Mouse (Mus musculus) spleen, postnatal 14 days (tissue): ENCODE results near the gene Stub1.

Source experiments
- DNase-seq, 2 experiments: peaks; one replicate each; pipeline ENCODE4 v3.0.0; 2021 to 2022; ENCODE audit warnings: low spot score in 2 of 2

Gene Stub1

DNA sequence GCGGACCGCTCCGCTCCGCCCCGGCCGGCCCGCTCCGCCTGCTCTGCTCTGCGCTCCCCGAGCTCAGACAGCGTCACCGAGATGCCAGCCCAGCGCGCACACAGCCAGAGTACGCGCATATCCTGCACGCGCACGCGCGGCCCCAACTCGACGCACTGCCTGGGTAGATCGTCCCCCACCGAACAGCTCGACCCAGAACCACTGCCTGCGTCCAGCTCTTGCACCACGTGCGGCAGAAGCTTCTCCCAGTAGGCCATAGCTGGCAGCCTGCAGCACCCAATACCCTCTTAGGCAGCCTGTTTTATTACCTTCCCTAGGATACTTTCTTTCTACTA is 3.8 kb upstream of the Stub1 start, which contains the start of gene Rhbdl1:
Rhbdl1 (minus strand) TSS at position 220 of the 335 bp plus-strand sequence.
- no peak for DNase-seq

DNA sequence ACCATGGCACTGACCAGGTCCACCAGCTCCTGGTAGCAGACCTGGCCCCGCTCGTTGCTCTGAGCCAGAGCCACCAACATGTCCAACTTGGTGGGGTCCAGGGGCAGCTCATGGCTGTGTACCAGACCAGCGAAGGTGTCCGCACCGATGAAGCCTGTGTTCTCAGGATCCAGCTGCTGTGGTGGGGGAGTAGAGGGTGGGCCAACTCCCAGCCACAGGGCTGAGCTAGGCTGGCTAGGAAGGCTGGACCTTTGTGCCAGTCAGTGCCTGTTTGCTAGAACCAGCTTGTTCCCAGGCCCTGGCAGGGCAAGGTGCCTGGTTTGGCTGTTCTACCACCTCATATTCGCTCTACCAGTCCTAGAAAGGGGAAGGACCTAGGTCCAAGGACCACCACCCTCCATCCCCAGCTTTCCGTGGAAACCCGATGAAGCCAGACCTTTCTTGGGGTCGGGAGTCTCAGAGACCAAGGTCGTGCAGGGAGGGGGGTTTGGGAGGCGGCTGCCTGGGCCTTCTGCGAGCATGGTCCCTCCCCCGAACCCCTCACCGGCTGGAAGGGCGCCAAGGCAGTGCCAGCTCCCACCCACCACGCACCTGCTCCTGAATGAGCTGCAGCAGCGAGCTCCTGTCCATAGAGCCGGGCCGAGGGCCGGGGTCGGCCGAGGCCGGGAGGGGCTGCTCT is 3.3 kb upstream of the Stub1 start:
- DNase-seq = no peak

DNA sequence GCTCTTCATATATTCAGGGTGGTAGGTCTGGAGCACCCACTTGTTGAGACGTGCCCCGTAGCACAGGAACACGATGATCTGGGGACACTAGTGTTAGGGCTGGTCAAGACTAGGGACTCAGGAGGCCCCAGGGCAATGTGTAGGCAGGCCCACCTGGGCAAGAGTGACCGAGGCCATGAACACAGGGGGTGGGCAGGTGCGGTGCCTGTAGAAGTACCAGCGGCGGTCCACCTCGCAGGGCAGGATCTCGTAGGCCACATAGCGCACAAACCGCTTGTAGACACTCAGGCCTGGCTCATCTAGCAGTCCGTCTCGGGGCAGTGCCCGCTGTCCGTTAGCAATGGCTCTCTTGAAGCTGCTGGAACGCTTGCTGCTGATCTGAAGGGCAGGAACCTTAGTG is 2.6 kb upstream of the Stub1 start:
- no peak for DNase-seq

DNA sequence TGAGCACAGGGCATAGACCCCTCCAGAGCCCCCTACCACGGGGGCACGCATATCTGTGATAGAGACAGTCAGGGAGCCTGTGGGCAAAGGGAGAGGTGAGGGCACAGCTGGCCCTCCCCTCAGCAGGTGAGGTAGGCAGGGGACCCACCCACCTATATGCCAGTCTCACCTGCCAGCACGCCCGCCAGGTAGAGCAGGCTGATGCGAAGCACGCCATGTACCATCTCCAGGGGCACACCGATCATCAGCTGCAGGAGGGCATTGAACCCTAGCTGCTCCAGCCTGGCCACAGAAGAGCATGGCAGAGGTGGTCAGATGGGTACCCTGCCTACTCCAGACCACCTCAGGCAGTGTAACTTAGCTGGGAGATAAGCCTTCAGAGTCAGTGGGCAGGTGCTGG is 2.1 kb upstream of the Stub1 start:
- DNase-seq = no peak

DNA sequence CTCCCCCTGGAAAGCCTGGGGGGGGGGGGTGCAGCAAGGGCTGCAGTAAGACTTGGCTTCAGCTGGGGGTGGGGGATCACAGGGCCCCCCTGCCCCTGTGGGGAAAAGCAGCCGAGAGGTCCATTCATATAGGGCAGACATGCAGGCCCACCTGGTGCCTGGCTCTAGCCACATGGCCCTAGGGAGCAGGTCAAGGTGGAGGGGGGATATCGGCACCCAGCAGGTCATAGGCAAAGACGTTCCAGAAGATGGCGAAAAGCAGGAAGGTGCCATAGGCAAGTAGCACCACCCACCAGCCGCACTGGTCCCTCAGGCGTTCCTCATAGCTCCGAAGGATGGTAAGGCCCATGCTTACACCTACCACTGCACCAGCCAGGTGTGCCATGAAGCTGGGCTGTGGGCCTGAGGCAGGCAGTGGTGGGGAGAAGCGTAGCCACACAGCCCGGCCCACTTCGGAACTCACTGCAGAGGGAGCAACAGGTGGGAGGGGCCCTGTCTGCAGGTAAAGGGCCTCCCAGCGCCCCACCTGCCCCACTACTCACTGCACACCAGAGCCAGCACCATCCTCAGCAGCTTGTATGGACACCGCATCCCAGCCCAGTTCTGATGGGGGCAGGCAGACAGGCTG is 1.5 kb upstream of the Stub1 start:
- no peak for DNase-seq

DNA sequence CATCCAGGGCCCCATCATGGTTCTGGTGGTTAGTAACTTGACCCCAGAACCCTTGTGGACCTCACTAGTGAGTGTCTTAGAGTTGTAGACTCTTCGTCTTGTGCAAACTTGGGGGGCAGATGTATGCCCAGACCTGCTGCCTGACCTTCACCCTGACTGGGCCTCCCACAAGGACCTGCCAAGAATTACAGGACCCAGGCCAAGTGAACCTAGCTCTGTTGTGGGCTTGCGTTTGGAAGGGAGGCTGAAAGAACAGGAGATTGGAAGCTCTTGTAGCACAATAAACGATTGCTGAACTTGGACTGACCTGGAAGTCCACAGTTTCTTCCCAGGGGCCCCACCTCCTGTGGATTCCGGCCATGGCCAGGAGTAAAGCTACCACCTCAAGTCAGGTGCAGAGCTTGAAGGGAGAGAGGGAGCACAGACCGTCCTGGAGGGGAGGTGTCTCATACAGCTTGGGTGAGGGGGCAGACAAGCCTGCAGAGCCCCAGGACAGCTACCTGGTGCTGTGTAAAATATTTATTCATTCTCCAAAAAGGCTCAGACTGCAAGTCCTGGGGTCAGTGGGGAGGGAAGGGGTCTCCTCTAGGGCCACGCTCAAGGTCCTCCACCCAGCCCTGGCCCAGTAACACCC is 874 bp upstream of the Stub1 start:
- no peak for DNase-seq

GRCm38 (mm10) chr17:25832436-25833290 is 541 bp downstream of the Stub1 start:
- DNase-seq = peak; percentile 98

DNA sequence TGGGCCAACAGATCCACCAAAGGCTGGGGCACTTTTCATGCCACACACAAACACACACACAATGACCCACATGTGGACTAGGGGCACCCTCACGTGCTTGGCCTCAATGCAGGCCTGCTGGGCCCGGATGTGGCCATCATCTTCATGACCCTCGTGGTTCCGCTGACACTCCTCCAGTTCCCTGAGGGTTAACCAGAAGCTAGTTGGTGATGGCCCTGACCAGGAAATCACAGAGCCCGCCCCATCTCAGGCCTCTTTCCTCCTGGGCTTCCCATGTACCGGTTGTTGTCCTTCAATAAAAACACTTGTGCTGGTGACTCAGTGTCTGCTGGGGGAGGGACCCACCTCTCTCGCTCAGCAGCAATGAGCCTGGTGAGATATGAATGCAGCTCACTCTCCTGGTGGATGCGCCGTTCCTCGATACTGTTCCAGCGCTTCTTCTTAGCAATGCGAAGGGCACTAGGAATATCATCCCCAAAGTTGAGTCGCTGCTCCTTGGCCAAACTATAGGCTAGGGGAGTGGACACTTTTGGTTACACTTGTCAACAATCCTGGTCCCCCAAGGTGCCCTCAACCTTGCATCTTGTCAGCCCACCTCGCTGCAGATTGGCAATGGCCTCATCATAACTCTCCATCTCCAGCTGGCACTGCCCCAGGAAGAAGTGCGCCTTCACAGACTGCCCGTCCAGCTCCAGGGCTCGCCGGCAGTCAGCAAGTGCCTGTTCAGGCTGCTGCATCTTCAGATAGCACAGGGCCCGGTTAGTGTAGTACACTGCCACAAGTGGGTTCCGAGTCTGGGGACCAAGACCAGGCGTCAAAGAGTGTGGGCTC is 1.5 kb downstream of the Stub1 start:
- DNase-seq = no peak

DNA sequence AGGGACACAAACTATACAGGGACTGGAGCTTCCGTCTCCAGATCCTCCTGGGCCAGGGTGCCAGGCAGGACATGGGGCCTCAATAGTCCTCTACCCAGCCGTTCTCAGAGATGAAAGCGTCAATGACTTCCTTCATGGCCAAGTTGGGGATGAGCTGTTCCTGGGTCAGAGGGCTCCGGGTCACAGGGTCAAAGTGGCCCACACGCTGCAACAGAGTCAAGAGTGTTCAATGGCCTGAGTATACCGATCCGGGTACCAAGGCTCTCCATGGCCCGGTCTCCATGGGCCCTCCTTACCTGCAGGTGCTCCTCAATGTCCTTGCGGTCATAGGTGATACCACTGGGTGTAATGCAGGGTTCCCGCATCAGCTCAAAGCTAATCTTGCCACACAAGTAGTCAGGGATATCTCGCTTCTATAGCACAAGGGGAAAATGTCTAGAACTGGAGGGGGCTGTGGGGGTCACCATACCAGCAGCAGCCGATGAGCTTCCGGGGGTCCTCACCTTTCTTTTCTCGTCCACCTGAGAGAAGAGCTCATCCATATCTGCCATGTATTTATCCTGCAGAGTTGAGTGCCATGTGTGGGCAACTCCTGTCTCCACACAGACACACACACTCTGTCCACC is 2.3 kb downstream of the Stub1 start:
- no peak for DNase-seq

DNA sequence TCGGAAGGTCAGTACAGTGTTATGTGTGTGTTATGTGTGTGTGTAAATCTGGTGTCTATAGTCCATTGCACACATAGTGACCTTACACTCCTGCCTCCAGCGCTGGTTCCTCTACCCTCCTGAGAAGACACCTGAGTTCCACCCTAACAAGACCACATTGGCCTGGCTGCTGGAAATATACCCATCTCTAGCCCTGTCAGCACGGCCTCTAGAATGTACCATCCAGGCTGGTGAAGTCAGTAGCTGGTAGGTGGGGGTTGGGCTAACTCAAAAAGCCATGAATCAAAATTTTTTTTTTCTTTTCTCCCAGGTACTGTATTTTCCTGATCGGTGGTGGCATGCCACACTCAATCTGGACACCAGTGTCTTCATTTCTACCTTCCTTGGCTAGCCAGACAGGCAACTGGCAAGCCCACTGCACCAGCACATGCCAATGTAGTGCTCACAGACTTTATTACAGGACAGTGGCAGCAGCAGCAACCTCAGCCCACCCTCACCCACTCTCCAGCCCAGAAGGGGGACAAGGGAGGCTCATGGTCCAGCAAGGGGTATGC is 2.9 kb downstream of the Stub1 start:
- no peak for DNase-seq

- no peak for DNase-seq
Measured at GRCm38 (mm10) chr17:25829558-25830017, 3.6 kb downstream of the Stub1 start.

GRCm38 (mm10) chr17:25828712-25829557 is 4.3 kb downstream of the Stub1 start, which contains the start of gene Jmjd8:
Jmjd8 (plus strand) TSS chr17:25828867.
- DNase-seq = peak; percentile 48 to 61

DNA sequence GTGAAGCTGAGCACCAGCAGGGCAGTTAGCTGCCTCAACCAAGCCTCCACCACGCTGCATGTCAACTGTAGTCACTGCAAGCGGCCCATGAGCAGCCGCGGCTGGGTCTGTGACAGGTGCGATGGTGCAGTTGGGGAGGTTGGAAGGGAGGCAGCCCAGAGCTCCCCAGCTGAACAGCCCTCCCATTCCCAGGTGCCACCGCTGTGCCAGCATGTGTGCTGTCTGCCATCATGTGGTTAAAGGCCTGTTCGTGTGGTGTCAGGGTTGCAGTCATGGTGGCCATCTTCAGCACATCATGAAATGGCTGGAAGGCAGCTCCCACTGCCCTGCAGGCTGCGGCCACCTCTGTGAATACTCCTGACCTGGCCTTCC is 5.0 kb downstream of the Stub1 start:
- no peak for DNase-seq

DNA sequence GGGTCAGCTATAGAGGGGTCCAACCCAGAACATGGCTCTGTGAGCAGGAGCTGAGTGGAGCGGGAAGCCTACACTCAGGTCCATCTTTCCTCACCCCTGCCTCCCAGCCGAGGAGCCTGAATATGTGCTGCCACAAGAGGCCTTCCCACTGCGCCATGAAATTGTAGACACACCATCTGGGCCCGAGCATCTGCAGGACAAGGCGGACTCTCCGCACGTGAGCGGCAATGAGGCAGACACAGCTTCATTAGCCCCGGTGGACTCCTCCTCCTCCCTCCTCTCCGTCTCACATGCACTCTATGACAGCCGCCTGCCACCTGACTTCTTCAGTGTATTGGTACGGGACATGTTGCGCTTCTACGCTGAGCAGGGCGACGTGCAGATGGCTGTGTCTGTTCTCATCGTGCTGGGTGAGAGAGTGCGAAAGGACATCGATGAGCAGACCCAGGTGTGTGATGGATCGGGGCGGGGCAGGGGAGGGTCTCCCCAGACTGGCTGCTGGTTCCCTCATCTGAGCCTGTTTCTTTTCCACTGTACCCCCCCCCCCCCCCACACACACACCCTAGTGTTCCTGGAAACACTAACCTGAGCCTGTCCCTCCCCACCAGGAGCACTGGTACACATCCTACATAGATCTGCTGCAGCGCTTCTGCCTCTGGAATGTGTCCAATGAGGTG is 5.5 kb downstream of the Stub1 start:
- DNase-seq = no peak

DNA sequence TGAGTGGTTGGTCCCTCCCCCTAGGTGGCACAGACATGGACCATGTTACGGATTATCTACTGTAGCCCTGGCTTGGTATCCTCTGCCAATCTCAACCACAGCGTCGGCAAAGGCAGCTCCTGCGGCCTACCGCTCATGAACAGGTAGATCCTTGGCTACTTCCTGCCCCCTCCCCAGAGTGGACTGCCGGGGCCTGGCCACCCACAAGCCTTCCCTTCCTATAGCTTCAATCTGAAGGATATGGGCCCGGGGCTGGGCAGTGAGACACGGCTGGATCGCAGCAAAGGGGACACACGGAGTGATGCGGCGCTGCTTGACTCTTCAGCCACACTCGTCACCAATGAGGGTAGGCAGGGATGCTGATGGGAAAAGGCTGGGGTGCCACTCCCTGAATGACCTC is 6.2 kb downstream of the Stub1 start:
- DNase-seq = no peak

DNA sequence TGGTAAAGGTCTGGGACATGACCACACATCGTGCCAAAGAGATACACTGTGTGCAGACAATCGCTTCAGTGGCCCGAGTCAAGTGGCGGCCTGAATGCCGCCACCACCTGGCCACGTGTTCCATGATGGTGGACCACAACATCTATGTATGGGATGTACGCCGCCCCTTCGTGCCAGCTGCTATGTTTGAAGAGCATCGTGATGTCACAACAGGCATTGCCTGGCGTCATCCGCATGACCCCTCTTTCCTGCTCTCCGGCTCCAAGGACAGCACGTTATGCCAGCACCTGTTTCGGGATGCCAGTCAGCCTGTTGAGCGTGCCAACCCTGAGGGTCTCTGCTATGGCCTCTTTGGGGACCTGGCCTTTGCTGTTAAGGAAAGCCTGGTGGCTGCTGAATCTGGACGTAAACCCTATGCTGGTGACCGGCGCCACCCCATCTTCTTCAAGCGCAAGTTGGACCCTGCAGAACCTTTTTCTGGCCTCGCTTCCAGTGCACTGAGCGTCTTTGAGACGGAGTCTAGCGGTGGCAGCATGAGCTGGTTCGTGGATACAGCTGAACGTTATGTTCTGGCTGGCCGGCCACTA is 7.1 kb downstream of the Stub1 start:
- DNase-seq = no peak

DNA sequence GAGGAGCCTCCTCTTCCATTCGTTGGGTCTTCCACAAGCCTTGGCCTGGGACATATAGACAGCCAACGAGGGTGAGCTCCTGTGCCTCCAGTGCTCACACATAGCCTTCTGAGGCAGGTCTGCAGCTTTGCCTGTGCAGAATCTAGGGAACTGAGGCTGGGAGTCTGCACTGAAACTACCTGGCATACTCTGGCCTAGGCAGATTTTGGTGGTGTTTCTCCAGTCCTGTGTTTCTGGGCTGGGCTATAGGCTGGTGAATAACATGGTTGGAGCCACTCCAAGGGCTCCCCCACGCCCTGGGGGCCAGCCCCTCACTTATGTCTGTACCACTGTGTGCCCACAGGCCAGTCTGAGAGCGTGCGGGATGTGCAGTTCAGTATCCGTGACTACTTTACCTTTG is 7.9 kb downstream of the Stub1 start:
- no peak for DNase-seq

DNA sequence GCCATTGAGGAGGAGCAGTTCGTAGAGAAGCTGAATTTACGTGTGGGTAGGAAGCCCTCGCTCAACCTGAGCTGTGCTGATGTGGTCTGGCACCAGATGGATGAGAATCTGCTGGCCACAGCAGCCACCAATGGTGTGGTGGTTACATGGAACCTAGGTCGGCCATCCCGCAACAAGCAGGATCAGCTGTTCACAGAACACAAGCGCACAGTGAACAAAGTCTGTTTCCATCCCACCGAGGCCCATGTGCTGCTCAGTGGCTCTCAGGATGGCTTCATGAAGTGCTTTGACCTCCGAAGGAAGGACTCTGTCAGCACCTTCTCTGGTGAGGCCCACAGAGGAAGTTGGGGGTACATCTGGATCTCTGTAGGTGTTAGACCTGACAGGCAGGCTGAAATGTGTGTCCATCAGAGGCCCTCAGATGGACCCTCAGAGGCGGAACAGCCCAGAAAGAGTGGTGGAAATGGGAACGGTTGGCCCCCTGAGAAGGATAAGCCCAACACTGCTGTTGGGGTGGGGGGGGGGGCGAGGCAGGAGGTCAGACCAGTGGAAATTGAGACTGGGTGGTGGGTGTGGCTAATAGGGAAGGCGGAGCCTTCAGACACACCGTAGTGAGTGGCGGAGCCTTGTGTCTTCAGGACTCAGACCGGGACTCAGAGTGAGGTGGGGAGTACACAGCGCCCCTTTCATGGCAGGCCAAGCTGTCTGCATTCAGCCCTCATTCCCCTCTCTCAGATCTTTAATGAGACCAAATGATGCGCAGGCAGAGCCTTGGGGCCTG is 8.7 kb downstream of the Stub1 start:
- no peak for DNase-seq
